Mouse (Mus musculus): ENCODE data around the gene Cela1. TPM values are rescaled to one million over a fixed set of nuclear protein-coding genes. Genes with fewer than 3 reads are reported as not detected.

Gene Cela1
- polyA plus RNA-seq, 2 experiments from 2014 or later, result 6.7 to 10.3 TPM

GRCm38 (mm10) chr15:100633341-100633740 is 54.4 kb downstream of the Cela1 start:
- ATAC-seq, result no peak

GRCm38 (mm10) chr15:100632323-100632722 is 55.4 kb downstream of the Cela1 start:
- no peak for ATAC-seq

- ATAC-seq, result no peak
Observed at GRCm38 (mm10) chr15:100631454-100632170, 56.1 kb downstream of the Cela1 start.

- ATAC-seq, result no peak
Observed at GRCm38 (mm10) chr15:100630126-100630525, 57.6 kb downstream of the Cela1 start.

- ATAC-seq, result no peak
Observed at GRCm38 (mm10) chr15:100628797-100629196, 58.9 kb downstream of the Cela1 start.

GRCm38 (mm10) chr15:100627774-100628370 is 59.8 kb downstream of the Cela1 start:
- no peak for ATAC-seq

GRCm38 (mm10) chr15:100627287-100627686 is 60.4 kb downstream of the Cela1 start:
- no peak for ATAC-seq

GRCm38 (mm10) chr15:100624435-100624834 is 63.3 kb downstream of the Cela1 start:
- ATAC-seq, result no peak

Other genes starting within 250 kb of the Cela1 start
- 10 to 100 TPM; 31.4 to 33.0 TPM for gene Letmd1, start 218.9 kb downstream of the Cela1 start, polyA plus RNA-seq (2017; shearing (Covaris generic))
- gene Csrnp2, start 192.4 kb downstream of the Cela1 start, polyA plus RNA-seq (2017; shearing (Covaris generic)), result 1 to 10 TPM; 1.2 to 1.8 TPM
- gene Tfcp2, start 135.9 kb downstream of the Cela1 start, polyA plus RNA-seq (2017; shearing (Covaris generic)), result 1 to 10 TPM; 4.1 to 4.3 TPM
- 1 to 10 TPM; 7.5 to 9.1 TPM for gene Pou6f1, start 87.9 kb downstream of the Cela1 start, polyA plus RNA-seq (2017; shearing (Covaris generic))
- 100 to 1,000 TPM; 741 to 756 TPM for gene Dazap2, start 72.6 kb downstream of the Cela1 start, polyA plus RNA-seq (2017; shearing (Covaris generic))
- not detected for gene Smagp, start 51.0 kb downstream of the Cela1 start, polyA plus RNA-seq (2017; shearing (Covaris generic))
- gene Bin2, start 18.4 kb downstream of the Cela1 start, polyA plus RNA-seq (2017; shearing (Covaris generic)), result 100 to 1,000 TPM; 348 to 423 TPM
- gene Galnt6, start 41.5 kb upstream of the Cela1 start, polyA plus RNA-seq (2017; shearing (Covaris generic)), result 10 to 100 TPM; 52.5 to 78.9 TPM
- 10 to 100 TPM in 1 of 2 experiments, 1 to 10 TPM in 1; 8.6 to 10.2 TPM for gene Slc4a8, start 73.8 kb upstream of the Cela1 start, polyA plus RNA-seq (2017; shearing (Covaris generic))
- 1 to 10 TPM in 1 of 2 experiments, under 1 TPM in 1; 0.52 to 2.2 TPM for gene Scn8a, start 181.9 kb upstream of the Cela1 start, polyA plus RNA-seq (2017; shearing (Covaris generic))